Comparison of ENCODE assay signal across 14 mouse cellular contexts in the genomic region with DNA sequence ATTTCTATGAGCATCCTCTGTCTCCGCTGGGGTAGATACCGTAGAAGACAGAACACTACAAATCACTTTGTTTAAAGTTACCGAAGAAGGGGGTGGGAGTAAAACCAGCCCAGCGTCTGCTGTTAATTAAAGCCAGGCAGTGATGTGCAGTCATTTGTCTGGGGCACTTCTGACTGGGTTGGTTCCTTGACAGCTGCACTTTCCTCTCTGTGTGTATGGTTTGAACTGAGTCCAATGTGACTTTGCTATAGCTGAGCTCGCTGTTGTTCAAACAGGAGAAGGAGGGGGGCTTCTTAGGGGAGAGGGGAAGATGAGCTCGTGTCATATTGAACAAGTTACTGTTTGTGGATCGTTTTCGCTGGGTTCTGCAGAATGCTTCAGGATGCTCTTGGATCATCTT.
DNase-seq lines count a peak whose midpoint lies in the region; ATAC-seq and TF ChIP-seq lines count a peak whose summit lies in the region.
"Had no signal": no experiment of that assay in that cellular context is flagged by ENCODE, and none has a peak within 500 bp of the region (broad histone marks: within the 10 kb centered on the region; RNA-seq: fewer than 3 reads in every experiment).

No protein-coding gene starts in this region.

- no peak overlapping the region for H3K9ac ChIP-seq in forebrain, embryonic 14.5 days (ENCODE audit: low read length)
- H3K9ac ChIP-seq in forebrain, postnatal 0 days = no peak overlapping the region
- no peak overlapping the region for H3K9ac ChIP-seq in stomach, embryonic 16.5 days (ENCODE audit: low read length)
- H3K9ac ChIP-seq in stomach, postnatal 0 days (ENCODE audit: low read length) = no peak overlapping the region
- H3K9ac ChIP-seq: liver, postnatal 0 days had no signal

- no peaks in the 10 kb centered on the region for H3K36me3 ChIP-seq in forebrain, embryonic 14.5 days (ENCODE audit: control insufficient read depth, insufficient read depth, low read length)
- H3K36me3 ChIP-seq in forebrain, postnatal 0 days (ENCODE audit: insufficient read depth) = no peaks in the 10 kb centered on the region
- H3K36me3 ChIP-seq in stomach, embryonic 16.5 days (ENCODE audit: control insufficient read depth, insufficient read depth, low read length) = no peaks in the 10 kb centered on the region
- no peaks in the 10 kb centered on the region for H3K36me3 ChIP-seq in stomach, postnatal 0 days (ENCODE audit: control insufficient read depth, insufficient read depth, low read length)
- no peaks in the 10 kb centered on the region for H3K36me3 ChIP-seq in limb, embryonic 10.5 days

- TF ChIP-seq EP300 in stomach, postnatal 0 days (optimal IDR thresholded peaks at IDR 0.05) = no peak

- H3K27me3 ChIP-seq in forebrain, embryonic 14.5 days (replicated peaks; ENCODE audit: control insufficient read depth, insufficient read depth, low read length) = no peaks in the 10 kb centered on the region
- H3K27me3 ChIP-seq in forebrain, postnatal 0 days (ENCODE audit: insufficient read depth, low read length) = no peaks in the 10 kb centered on the region
- H3K27me3 ChIP-seq in stomach, embryonic 16.5 days (ENCODE audit: control insufficient read depth, insufficient read depth, low read length) = no peaks in the 10 kb centered on the region
- H3K27me3 ChIP-seq in stomach, postnatal 0 days (ENCODE audit: control insufficient read depth, insufficient read depth, low read length) = no peaks in the 10 kb centered on the region
- H3K27me3 ChIP-seq in limb, embryonic 10.5 days (ENCODE audit: low read depth, poor library complexity, severe bottlenecking) = peaks cover 17% of the 10 kb centered on the region

- no peak overlapping the region for H3K4me2 ChIP-seq in forebrain, embryonic 14.5 days (ENCODE audit: low read length)
- H3K4me2 ChIP-seq in forebrain, postnatal 0 days (ENCODE audit: low read depth) = no peak overlapping the region
- H3K4me2 ChIP-seq in stomach, embryonic 16.5 days (ENCODE audit: low read depth, low read length) = no peak overlapping the region
- H3K4me2 ChIP-seq in stomach, postnatal 0 days (replicated peaks; ENCODE audit: low read depth) = no peak overlapping the region

- H3K9me3 ChIP-seq in forebrain, embryonic 14.5 days (replicated peaks; ENCODE audit: control insufficient read depth, low read length) = no peaks in the 10 kb centered on the region
- no peaks in the 10 kb centered on the region for H3K9me3 ChIP-seq in forebrain, postnatal 0 days (ENCODE audit: low read length)
- no peaks in the 10 kb centered on the region for H3K9me3 ChIP-seq in stomach, embryonic 16.5 days (replicated peaks; ENCODE audit: control insufficient read depth, low read length)
- H3K9me3 ChIP-seq in stomach, postnatal 0 days (ENCODE audit: control insufficient read depth, low read length) = no peaks in the 10 kb centered on the region
- H3K9me3 ChIP-seq in limb, embryonic 10.5 days (replicated peaks) = no peaks in the 10 kb centered on the region

- DNase-seq in forebrain, embryonic 14.5 days (ENCODE audit: low spot score) = peak; percentile 51
- DNase-seq in forebrain, postnatal 0 days = no peak
- no peak for DNase-seq in stomach, postnatal 0 days (ENCODE audit: low spot score)
- DNase-seq in limb, embryonic 10.5 days (ENCODE audit: low spot score) = peak; percentile 60
- DNase-seq in layer of hippocampus, postnatal 10 days (ENCODE audit: low spot score in 2 of 2) = no peak
- no peak for DNase-seq in adipocyte (ENCODE audit: low spot score)
- DNase-seq in adrenal gland, adult 18-20 months (ENCODE audit: low spot score in 2 of 2) = no peak
- DNase-seq: heart, adult 18-20 months; heart, postnatal 10 days; kidney, adult 11 months; liver, postnatal 0 days had no signal

- no peak overlapping the region for H3K27ac ChIP-seq in forebrain, embryonic 14.5 days (ENCODE audit: low read depth, low read length)
- H3K27ac ChIP-seq in forebrain, postnatal 0 days (ENCODE audit: low read depth, low read length) = no peak overlapping the region
- H3K27ac ChIP-seq in stomach, embryonic 16.5 days (ENCODE audit: low read length) = no peak overlapping the region; the same call in 1 of the 2 replicates
- no peak overlapping the region for H3K27ac ChIP-seq in stomach, postnatal 0 days (replicated peaks)
- H3K27ac ChIP-seq in limb, embryonic 10.5 days = no peak overlapping the region; the same call in 1 of the 2 replicates
- H3K27ac ChIP-seq: layer of hippocampus, adult 2 months had no signal

- ATAC-seq in forebrain, embryonic 14.5 days = no peak
- ATAC-seq in forebrain, postnatal 0 days = no peak
- ATAC-seq in stomach, embryonic 16.5 days (ENCODE audit: insufficient read depth, low FRiP score) = 0 out of 2 replicates have a peak, but pooled peaks have one; percentile 33
- ATAC-seq in stomach, postnatal 0 days (ENCODE audit: low FRiP score, low TSS enrichment) = no peak
- ATAC-seq: forebrain, embryonic 16.5 days; liver, postnatal 0 days had no signal

- no peak for TF ChIP-seq CTCF in forebrain, postnatal 0 days (IDR thresholded peaks at IDR 0.05; ENCODE audit: low read depth)
- TF ChIP-seq CTCF in stomach, postnatal 0 days (IDR thresholded peaks at IDR 0.05; ENCODE audit: low read depth) = no peak

- no peaks in the 10 kb centered on the region for H3K4me1 ChIP-seq in forebrain, embryonic 14.5 days (ENCODE audit: control insufficient read depth, insufficient read depth, low read length)
- no peaks in the 10 kb centered on the region for H3K4me1 ChIP-seq in forebrain, postnatal 0 days (ENCODE audit: insufficient read depth)
- 0 out of 2 replicates have a peak, but pooled peaks cover 5% of the 10 kb centered on the region for H3K4me1 ChIP-seq in stomach, embryonic 16.5 days (ENCODE audit: control insufficient read depth, insufficient read depth, low read length)
- H3K4me1 ChIP-seq in stomach, postnatal 0 days (replicated peaks; ENCODE audit: control insufficient read depth, insufficient read depth) = no peaks in the 10 kb centered on the region
- peaks cover 13% of the 10 kb centered on the region for H3K4me1 ChIP-seq in limb, embryonic 10.5 days

- 51% methylated on average over 8 of the region's 8 CpGs for WGBS in forebrain, embryonic 14.5 days
- 35% methylated on average over 8 of the region's 8 CpGs for WGBS in forebrain, postnatal 0 days
- 30% methylated on average over 8 of the region's 8 CpGs for WGBS in stomach, embryonic 16.5 days
- WGBS in stomach, postnatal 0 days = 38% methylated on average over 8 of the region's 8 CpGs
- 18% methylated on average over 8 of the region's 8 CpGs for WGBS in limb, embryonic 10.5 days

- H3K4me3 ChIP-seq in forebrain, embryonic 14.5 days (ENCODE audit: low read depth, low read length) = no peak overlapping the region
- no peak overlapping the region for H3K4me3 ChIP-seq in forebrain, postnatal 0 days (ENCODE audit: low read depth, low read length)
- H3K4me3 ChIP-seq in stomach, embryonic 16.5 days (replicated peaks; ENCODE audit: low read length) = no peak overlapping the region
- no peak overlapping the region for H3K4me3 ChIP-seq in stomach, postnatal 0 days (ENCODE audit: low read depth, low read length)
- H3K4me3 ChIP-seq in limb, embryonic 10.5 days = peak overlapping the region; percentile 8
- H3K4me3 ChIP-seq: layer of hippocampus, adult 2 months had no signal

Comparison
In these comparisons a context has a peak if more than half of its experiments do, and no peak if none do; other contexts are left out.
1. DNase-seq: peak in forebrain, embryonic 14.5 days (single experiment) and limb, embryonic 10.5 days (single experiment); none in forebrain, postnatal 0 days (single experiment), stomach, postnatal 0 days (single experiment), layer of hippocampus, postnatal 10 days (0 of 2), adipocyte (single experiment) and adrenal gland, adult 18-20 months (0 of 2).